8 mouse cellular contexts compared by ENCODE assay signal in genomic region chr16:55820916-55821570, GRCm38 (mm10). TPM values are rescaled to one million over a fixed set of nuclear protein-coding genes. Genes with fewer than 3 reads are reported as not detected.
DNase-seq lines count a peak whose midpoint lies in the region; ATAC-seq and TF ChIP-seq lines count a peak whose summit lies in the region.

No protein-coding gene starts in this region.

- peak overlapping the region; percentile 87 for H3K9ac ChIP-seq in embryonic facial prominence, embryonic 14.5 days (ENCODE audit: low read depth, low read length)

- peaks cover 71% of the 10 kb centered on the region for H3K79me2 ChIP-seq in myocyte (ENCODE audit: control insufficient read depth, insufficient read depth)

- H3K4me3 ChIP-seq in embryonic facial prominence, embryonic 14.5 days (ENCODE audit: low read depth, low read length): peak overlapping the region; percentile 90
- H3K4me3 ChIP-seq in myocyte: peak overlapping the region; percentile 92

- H3K9me3 ChIP-seq in embryonic facial prominence, embryonic 14.5 days (ENCODE audit: control insufficient read depth, low read length): no peaks in the 10 kb centered on the region

- H3K36me3 ChIP-seq in embryonic facial prominence, embryonic 14.5 days (ENCODE audit: control insufficient read depth, insufficient read depth, low read length): peaks cover 28% of the 10 kb centered on the region
- peaks cover 38% of the 10 kb centered on the region for H3K36me3 ChIP-seq in myocyte (ENCODE audit: control insufficient read depth, insufficient read depth)

- TF ChIP-seq POLR2A in myocyte (IDR thresholded peaks at IDR 0.05; ENCODE audit: insufficient read length, low read depth): no peak

- peaks cover 10% of the 10 kb centered on the region; the same call in 1 of the 2 replicates for H3K4me1 ChIP-seq in embryonic facial prominence, embryonic 14.5 days (ENCODE audit: control insufficient read depth, insufficient read depth, low read length)

- H3K27me3 ChIP-seq in embryonic facial prominence, embryonic 14.5 days (replicated peaks; ENCODE audit: control insufficient read depth, insufficient read depth, low read length): no peaks in the 10 kb centered on the region
- no peaks in the 10 kb centered on the region for H3K27me3 ChIP-seq in myocyte (ENCODE audit: control insufficient read depth, insufficient read depth, insufficient read length)

- WGBS in embryonic facial prominence, embryonic 14.5 days: 6% methylated on average over 20 of the region's 20 CpGs

- peak overlapping the region; percentile 77 for H3K4me2 ChIP-seq in embryonic facial prominence, embryonic 14.5 days (ENCODE audit: low read depth, low read length)
- H3K4me2 ChIP-seq in myocyte (ENCODE audit: low read depth): peak overlapping the region; percentile 73

- H3ac ChIP-seq in myocyte (ENCODE audit: control insufficient read depth, insufficient read length): peak overlapping the region; percentile 85

- DNase-seq in heart, adult 18-20 months: peak; percentile 30 to 45
- no peak for DNase-seq in heart, adult 11 months
- peak; percentile 92 for DNase-seq in CD4-positive helper T cell, adult 2 months (ENCODE audit: low read depth, low spot score)
- DNase-seq in embryonic facial prominence, embryonic 14.5 days (ENCODE audit: low spot score): no peak
- peak; percentile 93 for DNase-seq in induced T-regulatory cell, adult 2 months (ENCODE audit: low read depth)
- DNase-seq in adrenal gland, postnatal 14 days: no peak
- no peak for DNase-seq in gastrocnemius, adult 18-20 months (ENCODE audit: low spot score)

- ATAC-seq in embryonic facial prominence, embryonic 14.5 days (ENCODE audit: low read depth): no peak

- peak overlapping the region; percentile 91 for H3K27ac ChIP-seq in embryonic facial prominence, embryonic 14.5 days (replicated peaks; ENCODE audit: low read depth, low read length)

TF ChIP-seq in myocyte, 11 proteins besides CTCF, POLR2A, EP300 and RAD21:
- TF ChIP-seq USF1 (IDR thresholded peaks at IDR 0.05; ENCODE audit: low read depth): no peak
- TF ChIP-seq CEBPB (IDR thresholded peaks at IDR 0.05; ENCODE audit: insufficient read depth, poor library complexity, severe bottlenecking): peak; percentile 65
- no peak for TF ChIP-seq E2F4 (IDR thresholded peaks at IDR 0.05; ENCODE audit: insufficient read depth)
- TF ChIP-seq MYOD1 (IDR thresholded peaks at IDR 0.05; ENCODE audit: control insufficient read depth in 1 of 3, insufficient read length in 2 of 3, low read depth in 2 of 3): no peak
- no peak for TF ChIP-seq MYOG (IDR thresholded peaks at IDR 0.05; ENCODE audit: control insufficient read depth in 1 of 3, insufficient read depth in 1 of 3, insufficient read length in 2 of 3, low read depth in 2 of 3)
- no peak for TF ChIP-seq TCF3 (IDR thresholded peaks at IDR 0.05; ENCODE audit: insufficient read length, low read depth)
- TF ChIP-seq REST (IDR thresholded peaks at IDR 0.05; ENCODE audit: insufficient read depth, insufficient read length): no peak
- TF ChIP-seq SRF (IDR thresholded peaks at IDR 0.05; ENCODE audit: control insufficient read depth, insufficient read length, low read depth): no peak

RNA-seq across cellular contexts. Expression of gene Nfkbiz, which starts 17.7 kb away (rescaled TPM):
- total RNA-seq in heart, adult 18-20 months (2021): 1 to 10 TPM; 1.8 to 2.3 TPM
- 4.5 and 5.5 TPM in 2 replicates for polyA plus RNA-seq in embryonic facial prominence, embryonic 14.5 days (2014; fragmentation: Nextera tagmentation; extraction: Ambion mirVana)
- polyA plus RNA-seq in myocyte (2012; fragmentation: generic; extraction: Trizol): 2.6 TPM
- total RNA-seq in adrenal gland, postnatal 14 days (2021): 8.6 and 9.9 TPM in 2 replicates
- 1 to 10 TPM in 1 of 2 experiments, under 1 TPM in 1; 0.75 to 1.3 TPM for total RNA-seq in gastrocnemius, adult 18-20 months (2021)

Comparison
In these comparisons a context has a peak if more than half of its experiments do, and no peak if none do; other contexts are left out.
1. DNase-seq: peak in heart, adult 18-20 months (2 of 2), CD4-positive helper T cell, adult 2 months (single experiment) and induced T-regulatory cell, adult 2 months (single experiment); none in heart, adult 11 months (single experiment), embryonic facial prominence, embryonic 14.5 days (single experiment), adrenal gland, postnatal 14 days (single experiment) and gastrocnemius, adult 18-20 months (single experiment).